Mouse (Mus musculus) G1E (cell line): Measurements from ENCODE around the gene Cldn19.

Experiments used
- CTCF ChIP-seq: IDR thresholded peaks from 2 replicates; pipeline ENCODE4 v1.5.1; 2012; ENCODE audit warnings: low read depth, low read length, inconsistent platforms, mixed read lengths
- GATA1 ChIP-seq: IDR thresholded peaks from 2 replicates; pipeline ENCODE4 v1.6.1; 2012; ENCODE audit warnings: borderline replicate concordance, low read length, inconsistent platforms, mixed read lengths
- POLR2AphosphoS5 ChIP-seq: IDR thresholded peaks from 2 replicates; pipeline ENCODE4 v1.6.1; 2012; ENCODE audit warnings: low read depth, low read length, inconsistent platforms; ENCODE audit not compliant: insufficient replicate concordance
- TAL1 ChIP-seq: conservative IDR thresholded peaks from 2 replicates; pipeline ENCODE4 v1.6.1; 2012; ENCODE audit warnings: low read depth, low read length, inconsistent platforms, mixed read lengths

GRCm38 (mm10) chr4:119295134-119295453 is 39.9 kb downstream of the Cldn19 start:
- TF ChIP-seq TAL1: no peak
- TF ChIP-seq CTCF: no peak
- TF ChIP-seq GATA1: no peak
- TF ChIP-seq POLR2AphosphoS5: no peak
